Mouse (Mus musculus): Measurements from ENCODE around the gene Rp9. TPM values are rescaled to one million over a fixed set of nuclear protein-coding genes. Genes with fewer than 3 reads are reported as not detected.

The Rp9 gene
- 10 to 100 TPM; 42.4 to 45.4 TPM for total RNA-seq (2021)
- long read RNA-seq, experiment 1, transcript Rp9-201 (6 exons, 1,134 nt): major isoform, 27 of 37 reads
- long read RNA-seq, experiment 1, partial matches to known transcripts: 0 of 37 reads
- long read RNA-seq, experiment 1, other reads (novel, unspliced or antisense): 9 of 37 reads
- long read RNA-seq, experiment 2, transcript Rp9-201 (6 exons, 1,134 nt): major isoform, 21 of 27 reads
- long read RNA-seq, experiment 2, partial matches to known transcripts: 1 of 27 reads
- long read RNA-seq, experiment 2, other reads (novel, unspliced or antisense): 5 of 27 reads

DNA sequence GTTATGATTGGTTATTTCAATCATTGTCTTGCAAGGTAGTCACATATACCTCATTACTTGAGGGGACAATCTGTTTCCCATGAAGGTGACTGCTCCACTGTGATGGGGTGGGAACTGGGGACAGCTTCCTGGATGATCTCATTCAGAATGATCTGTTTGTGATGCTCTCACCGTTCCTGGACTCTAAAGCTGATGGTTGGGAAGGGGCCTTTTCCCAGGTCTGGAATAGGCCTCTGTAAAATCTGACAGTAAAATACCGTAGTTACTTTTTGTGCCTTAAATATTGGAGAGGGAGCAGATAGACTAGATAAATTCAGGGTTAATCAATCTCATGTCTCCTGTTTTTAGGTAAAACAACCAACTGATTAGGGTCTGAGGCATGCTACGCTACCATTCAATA is at the start of gene Rp9:
Rp9 (minus strand) TSS at position 101 of the 400 bp plus-strand sequence.
- no peak for DNase-seq (ENCODE audit: low spot score in 2 of 2)

DNA sequence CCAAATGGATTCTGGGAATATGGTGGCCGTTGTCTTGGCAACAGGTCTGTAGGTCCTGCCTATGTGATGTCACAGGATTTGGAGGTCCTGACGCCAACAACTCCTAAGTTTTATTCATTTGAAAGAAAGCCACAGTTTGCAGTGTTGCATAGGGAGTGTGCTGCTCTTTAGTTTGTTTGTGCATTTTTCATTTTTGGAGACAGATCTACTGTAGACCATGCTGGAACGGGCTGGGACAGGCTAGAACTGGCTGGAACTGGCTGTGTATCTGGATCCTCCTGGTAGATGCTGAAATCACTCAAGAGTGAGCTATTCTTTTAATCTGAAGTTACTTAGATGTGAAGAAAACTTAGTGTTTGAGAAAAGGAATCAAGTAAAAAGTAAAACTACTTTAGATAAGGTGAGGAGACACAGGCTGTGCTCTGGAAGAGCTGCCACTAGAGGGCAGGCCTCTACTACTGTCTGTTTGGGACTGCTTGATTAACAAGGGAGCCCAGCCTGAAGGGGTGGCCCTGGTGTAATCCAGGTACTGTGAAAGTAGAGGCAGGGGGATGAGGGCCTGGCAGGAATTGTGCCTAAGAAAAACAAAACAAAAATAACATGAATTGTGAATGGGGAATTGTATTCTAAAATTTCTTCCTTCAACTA is 49.0 kb upstream of the Rp9 start:
- peak; percentile 39 to 45 for DNase-seq (ENCODE audit: low spot score in 2 of 2)

DNA sequence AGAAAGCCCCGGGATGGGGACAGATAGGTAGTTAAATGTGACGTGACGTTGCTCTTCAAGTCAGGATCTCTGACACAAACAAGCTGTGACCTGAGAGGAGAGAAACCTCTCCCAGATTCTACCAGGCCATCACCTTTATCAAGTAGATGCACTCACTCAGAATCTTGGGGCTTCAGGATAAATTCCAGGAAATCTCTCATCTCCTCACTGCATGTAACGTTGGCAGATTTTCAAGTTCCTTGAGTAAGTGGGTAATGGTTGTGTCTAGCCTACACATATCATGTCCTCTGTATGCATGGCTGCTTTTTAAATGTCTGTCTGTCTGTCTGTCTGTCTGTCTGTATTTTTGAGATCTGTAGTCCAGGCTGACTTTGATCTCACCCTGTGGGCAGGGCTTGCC is 45.5 kb upstream of the Rp9 start:
- no peak for DNase-seq (ENCODE audit: low spot score in 2 of 2)

DNA sequence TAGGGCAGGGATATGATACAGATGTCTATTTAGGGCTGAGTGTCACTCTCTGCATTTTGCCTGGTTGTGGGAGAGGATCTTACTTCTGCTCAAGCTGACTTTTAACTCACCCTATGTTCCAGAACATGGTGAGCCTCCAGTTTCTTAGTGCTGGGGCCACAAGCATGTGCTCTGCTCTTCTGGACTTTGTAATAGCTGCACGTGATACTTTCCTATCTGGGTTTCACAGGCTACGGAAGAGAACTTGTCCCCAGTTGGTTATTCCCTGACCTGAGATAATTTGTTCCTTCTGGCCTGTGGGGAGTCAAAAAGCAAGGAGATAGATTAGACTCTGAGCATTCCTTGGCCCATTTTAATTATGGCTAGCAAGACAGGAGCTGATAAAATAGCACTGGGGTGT is 36.0 kb upstream of the Rp9 start:
- DNase-seq (ENCODE audit: low spot score in 2 of 2): no peak

DNA sequence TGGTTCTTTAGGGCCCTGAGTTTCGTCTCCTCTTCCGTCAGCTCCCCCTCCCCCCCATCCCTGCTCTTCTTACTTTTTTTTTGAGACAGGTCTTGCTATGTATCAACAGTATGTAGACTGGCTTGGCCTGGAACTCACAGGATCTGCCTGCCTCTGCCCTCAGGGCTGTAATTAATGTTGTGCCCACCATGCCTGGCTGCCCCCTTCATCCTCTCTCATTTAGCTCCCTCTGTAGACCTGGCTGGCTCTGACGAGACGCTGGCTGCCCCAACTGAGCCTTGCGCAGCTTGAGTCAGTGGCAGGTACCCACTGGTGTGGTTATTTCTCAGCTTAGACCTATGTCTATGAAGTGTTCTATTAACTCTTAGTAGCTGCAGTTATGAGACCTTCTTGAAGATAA is 34.0 kb upstream of the Rp9 start:
- no peak for DNase-seq (ENCODE audit: low spot score in 2 of 2)

DNA sequence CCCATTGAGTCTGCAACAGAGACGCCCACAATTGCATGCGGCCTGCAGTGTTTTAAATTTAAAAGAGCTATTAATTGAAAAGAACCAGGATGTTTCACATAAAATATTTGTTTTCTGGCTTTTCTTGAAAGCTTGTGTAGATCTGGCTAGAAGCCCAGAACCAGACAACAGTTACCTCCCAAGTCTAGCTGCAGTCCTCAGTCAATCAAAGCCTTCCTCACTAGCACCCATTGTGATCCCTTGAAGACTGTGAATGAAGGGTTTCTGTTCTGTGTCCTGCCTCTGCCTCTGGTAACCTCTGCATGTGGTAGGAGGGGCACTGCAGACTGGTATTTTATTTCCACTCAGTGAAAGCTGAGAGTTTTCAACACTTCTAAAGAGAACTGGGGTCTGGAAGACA is 33.4 kb upstream of the Rp9 start:
- DNase-seq (ENCODE audit: low spot score in 2 of 2): no peak

DNA sequence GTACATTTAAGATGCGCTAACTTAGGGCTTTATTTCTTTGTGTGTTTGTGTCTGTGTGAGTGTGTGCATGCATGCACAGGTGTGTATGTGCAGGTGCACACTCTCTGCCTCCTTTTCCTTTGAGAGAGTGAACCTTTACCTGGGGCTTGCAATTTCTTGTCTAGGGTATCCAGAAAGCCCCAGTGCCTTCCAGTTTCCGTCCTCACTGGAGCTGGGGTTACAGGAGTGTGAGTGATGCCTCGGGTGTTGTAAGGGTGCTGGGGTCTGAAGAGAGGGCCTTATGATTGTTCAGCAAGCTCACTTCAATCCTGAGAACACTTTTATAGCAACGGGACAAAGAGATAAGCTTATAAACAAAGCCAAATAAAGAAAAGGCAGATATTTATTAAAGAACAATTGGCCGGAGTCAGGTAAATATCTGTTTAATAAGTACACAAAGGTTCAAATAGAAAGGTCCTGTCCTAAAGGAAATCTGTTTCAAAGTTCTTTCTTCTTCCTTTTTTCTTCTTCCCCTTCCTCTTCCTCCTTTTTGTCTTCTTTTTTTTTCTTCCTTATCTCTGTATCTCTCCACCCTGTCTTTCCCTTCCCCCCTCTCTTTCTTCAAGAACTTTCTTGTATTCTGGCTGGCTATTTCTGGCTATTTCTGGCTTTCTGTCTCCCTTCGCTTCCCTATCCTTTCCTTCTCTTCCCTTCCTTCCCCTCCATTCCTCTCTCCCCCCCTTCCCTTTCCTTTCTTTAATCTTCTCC is 27.7 kb upstream of the Rp9 start:
- DNase-seq (ENCODE audit: low spot score in 2 of 2): no peak

DNA sequence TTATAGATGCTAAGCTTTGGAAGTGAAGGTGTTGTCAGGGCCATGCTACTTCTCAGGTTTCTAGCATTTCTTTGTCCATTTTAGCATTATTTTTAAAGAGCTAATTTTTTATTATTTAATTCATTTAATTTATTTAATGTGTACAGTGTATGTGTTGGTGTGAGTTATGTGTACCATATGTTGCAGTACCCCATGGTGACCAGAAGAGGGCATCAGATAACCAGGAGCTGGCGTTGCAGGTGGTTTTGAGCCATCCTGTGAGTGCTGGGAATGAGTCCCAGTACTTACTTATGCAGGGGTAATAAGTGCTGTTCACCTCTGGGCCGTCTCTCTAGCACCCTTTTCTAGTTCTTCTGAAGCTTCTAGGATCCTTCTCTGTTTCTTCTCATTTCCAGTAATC is 25.6 kb upstream of the Rp9 start:
- no peak for DNase-seq (ENCODE audit: low spot score in 2 of 2)

DNA sequence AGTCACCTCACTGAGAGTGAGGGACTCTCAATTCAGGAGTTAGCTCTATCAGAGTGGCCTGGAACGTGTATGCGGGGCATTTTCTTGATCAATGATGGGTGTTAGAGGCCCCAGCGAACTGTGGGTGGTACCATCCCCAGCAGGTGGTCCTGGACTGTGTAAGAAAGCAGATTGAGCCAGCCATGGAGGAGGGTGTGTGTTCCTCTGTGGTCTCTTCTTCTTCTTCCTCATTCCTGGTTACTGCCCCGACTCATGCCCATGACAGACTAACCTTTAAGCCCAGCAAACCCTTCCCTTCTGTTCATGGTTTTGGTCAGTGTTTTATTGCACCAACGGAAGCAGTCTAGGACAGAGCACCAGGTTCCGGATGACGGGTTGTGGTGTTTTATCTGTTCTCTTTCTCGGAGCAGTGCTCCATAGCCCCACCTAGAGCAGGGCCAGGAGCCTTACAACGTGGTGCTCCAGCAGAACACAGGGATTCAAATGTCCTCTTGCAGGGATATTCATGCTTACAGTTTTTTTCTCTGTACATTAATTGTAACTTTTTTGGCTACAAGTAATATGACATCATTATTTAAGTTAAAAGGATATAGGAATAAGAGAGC is 24.8 kb upstream of the Rp9 start:
- DNase-seq (ENCODE audit: low spot score in 2 of 2): no peak

DNA sequence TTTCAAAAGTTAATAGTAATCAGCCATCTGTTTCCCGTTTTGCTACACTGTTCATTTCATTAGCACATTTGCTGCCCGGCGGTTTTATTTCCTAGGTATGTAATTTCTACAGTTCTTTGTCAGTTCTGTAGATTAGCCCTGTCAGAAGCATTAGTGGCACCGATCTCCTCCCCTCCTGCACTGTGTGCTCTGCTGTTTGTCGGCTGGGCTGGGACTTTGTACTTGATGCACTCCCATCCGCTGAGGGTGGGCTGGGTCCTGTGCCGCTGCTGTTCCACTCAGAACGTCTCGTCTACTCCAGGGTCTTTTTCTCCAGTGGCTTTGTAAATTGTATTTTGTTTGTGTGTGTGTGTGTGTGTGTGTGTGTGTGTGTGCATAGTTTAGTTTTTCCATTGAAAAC is 19.4 kb upstream of the Rp9 start:
- DNase-seq (ENCODE audit: low spot score in 2 of 2): no peak

DNA sequence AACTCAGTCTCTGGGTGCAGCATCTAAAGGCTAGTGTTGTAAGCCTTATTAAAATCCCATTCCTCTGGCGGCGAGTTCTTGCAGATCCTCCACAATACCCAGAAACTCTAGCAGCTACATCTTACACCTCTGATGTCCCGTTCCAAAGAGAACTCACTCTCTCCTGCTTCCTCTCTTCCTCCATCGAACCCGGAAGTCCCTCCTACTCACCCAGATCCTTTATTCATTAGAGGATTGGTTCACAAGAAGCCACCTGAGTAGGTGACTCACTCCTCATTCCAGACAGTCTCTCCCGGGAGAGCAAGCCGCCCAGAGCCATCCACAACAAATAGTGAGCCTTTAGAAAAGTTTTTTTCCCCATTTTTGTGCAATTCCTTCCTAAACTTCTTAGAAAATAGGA is 16.7 kb upstream of the Rp9 start:
- no peak for DNase-seq (ENCODE audit: low spot score in 2 of 2)

DNA sequence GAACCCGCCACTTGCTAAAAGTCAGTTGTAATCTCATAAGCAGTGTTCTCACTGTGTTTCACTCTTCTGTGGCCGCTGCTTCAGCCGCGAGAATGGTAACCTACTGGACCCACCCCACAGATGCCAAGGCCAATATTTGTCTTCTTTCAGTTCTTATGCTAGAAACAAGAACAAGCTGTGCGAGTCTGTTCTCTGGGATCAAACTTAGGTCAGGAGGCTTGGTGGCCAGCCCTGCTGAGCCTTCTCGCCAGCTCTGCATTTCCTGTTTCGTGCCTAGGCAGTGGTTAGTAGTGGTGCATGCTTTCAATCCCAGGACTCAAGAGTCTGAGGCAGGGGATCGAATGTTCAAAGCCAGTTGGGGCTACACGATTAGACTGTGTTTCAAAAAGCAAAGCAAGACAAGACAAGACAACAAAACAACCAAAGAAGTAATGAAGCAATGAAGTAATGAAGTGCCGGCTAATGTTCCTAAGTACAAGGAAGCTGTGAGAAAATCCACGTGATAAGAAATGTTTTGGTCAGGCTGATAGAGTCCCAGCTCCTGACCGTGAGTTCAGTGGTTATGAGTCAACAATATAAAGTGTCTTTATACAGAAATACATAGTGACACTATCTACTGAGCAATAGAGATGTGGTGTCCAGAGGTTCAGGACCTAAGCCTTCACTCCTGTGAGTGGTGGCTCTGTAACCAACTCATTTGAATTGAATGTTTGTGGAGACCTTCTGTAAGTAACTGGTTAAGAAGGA is 15.2 kb upstream of the Rp9 start:
- DNase-seq (ENCODE audit: low spot score in 2 of 2): no peak

DNA sequence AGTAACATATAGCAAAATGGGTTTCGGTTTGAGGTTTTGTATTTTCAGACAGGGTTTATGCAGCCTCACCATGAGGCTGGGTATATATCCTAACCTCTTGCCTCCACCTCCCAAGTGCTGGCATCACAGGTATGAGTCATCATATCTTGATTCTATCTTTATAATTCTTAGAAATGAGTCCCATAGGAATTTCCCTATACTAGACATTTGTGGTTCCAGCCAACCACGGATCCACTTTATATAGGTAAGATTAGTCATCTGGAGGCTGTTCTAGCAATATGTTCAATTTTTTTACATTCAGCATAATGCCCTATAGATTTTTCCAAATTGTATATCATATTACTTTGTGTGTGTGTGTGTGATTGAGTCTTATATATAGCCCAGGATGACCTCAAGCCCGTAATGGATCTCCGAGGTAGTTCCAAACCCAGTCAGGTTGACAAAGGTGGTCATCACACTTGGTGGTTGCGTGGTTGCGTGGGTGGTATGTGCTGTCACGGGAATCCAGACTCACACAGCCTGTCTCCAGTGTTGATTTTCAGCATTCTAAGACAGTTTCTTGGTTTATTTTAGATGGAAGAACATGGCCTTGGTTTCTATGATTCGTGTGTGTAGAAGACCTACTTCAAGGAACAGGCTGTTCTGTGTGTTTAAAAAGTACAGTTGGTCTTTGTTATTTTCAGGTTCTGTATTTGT is 14.5 kb upstream of the Rp9 start:
- DNase-seq (ENCODE audit: low spot score in 2 of 2): peak; percentile 34 to 40

DNA sequence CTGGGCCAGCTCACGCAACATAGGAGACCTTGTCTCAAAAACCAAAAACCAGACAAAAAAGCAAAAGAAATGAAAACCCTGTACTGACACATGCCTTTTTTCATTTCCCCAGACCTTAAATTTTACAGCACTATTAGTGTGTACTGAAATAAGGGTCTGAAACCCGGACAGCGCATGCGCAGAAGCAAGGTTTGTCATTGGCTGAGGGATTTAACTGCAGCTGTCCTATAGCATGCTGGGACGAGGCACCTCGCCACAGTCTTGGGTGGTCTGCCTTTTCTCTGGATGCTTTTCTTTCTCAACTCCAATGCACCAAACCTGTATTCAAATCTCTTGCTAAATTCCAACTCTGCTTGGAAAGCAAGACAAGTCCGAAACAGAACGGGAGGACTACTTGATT is 9.4 kb upstream of the Rp9 start:
- no peak for DNase-seq (ENCODE audit: low spot score in 2 of 2)

DNA sequence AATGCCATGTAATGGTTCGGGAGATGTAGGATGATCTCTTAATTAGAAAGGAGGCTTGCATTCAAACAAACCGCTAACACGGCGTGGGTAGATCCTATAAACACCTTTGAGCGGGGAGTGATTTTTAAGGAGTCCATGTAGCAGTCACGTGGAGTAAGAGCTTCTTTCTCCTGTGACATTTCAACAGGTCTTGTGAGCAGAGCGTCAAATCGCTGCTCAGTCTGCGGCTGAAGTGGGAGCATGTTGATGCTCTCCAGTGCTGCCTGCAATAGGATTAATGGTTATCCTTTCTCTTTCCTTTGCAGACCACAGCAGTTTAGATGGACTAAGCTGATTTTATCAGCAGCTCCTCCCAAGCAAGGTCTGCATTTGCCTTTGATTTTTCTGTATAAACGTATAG is 6.7 kb upstream of the Rp9 start:
- DNase-seq (ENCODE audit: low spot score in 2 of 2): peak in 1 of 2 experiments; percentile 9

DNA sequence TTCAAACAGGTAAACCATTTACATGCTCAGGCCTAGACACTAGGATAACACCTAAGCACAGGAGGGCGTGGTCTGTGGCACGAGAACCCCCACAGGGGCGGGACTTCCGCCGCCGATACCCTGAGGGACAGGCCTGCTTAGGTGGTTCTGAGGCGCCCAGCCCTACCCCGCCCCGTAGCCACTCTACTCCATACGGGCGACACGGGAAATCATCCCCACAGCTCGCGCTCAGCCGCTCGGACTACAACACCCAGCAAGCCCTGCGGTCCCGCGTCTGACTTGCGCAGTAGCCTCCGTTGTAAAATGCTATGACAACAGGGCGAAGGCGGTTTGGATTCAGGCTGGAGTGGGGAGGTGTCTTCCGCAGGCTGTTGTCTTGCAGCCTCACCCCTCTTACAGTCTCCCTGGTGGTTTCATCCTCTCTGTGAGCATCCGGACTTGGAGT is 5.9 kb upstream of the Rp9 start, which contains the start of gene Bbs9:
Bbs9 (plus strand) TSS at position 292 of the 445 bp plus-strand sequence.
- DNase-seq (ENCODE audit: low spot score in 2 of 2): peak; percentile 91 to 96

DNA sequence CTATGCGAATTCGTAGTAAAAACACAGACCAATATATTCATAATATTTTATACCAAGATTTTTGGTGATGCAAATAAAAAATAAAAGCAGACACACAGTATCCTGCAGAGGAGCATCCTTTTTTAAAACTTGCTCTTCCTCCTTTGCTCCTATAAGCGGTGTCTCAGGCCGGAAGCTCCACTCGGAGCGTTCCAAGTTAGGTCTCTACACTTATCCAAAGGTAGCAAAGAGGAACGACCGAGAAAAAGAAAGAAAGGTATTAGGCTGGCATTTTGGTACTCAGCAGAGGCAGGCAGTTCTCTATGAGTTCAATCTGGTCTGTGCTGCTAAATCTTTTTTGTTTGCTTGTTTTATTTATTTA is 664 bp downstream of the Rp9 start:
- no peak for DNase-seq (ENCODE audit: low spot score in 2 of 2)

DNA sequence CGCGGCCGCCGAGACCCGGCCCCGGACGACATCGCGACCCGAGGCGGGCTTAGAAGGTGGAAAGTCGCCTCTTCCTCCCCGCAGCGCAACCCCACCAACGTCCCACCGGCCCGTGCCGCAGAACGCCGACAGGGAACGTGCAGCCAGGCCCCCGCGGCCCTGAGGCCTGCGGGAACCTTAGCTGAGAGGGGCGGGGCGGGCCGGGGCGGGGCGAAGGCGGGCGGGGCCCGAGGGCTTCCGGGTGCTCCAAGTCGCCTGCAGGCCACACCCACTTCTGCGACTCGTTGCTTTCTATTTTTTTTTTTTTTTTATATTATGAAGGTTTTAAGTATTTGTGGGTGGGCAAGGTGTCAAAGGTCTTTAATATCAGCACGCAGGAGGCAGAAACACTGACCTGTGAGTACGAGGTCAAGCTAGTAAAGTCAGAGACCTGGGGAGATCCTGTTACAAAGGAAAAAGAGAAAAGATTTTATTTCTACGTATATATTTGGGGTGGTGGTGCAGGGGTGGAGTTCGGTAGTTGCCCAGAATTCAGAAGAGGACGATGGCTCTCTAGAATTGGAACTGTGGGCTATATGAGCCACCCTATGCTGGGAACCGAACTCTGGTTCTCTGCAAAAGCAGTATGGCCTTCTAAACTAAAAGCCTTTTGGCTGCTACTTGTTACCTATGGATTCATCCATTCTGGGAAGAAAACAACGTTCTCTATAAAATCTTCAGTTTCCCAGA is 1.2 kb downstream of the Rp9 start:
- peak; percentile 38 to 53 for DNase-seq (ENCODE audit: low spot score in 2 of 2)

DNA sequence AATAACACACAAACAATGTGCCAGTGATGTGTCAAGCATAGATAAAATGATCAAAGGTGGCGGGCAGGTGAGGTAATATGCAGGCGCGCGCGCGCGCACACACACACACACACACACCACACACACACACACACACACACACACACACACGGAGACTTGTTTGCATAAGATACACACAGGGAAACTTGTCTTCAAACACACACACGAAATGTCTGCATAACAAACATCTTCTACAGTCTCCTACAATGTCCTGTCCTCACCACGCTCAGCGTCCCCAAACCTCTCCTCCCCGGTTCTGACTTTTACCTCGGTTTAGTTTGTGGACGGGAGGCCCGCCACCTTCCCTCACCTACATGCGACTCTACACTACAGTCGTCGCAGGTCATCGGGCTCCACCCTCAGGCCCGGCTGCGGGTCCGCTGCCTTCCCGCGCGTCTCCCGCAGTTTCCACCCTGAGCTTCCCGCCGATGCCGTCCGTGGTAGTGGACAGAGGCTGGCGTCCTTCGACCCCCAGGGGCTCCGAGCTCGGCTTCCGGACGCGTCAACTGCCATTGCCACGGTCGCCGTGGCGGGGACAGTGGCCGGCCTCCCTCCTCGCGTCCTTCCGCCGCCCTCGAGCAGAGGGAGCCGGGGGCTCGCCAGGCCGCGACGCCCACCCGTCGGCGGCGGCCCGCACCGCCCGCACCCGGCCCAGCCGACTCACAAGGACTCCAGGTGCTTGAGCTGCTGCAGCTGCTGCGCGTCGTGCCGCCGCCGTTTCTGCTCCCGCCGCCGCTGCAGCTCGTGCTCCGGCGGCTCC is 2.0 kb downstream of the Rp9 start:
- peak; percentile 21 to 46 for DNase-seq (ENCODE audit: low spot score in 2 of 2)
